Mouse (Mus musculus): ENCODE data around the gene Sorbs1.

GRCm38 (mm10) chr19:40530323-40530722, 16.7 kb upstream of the Sorbs1 start:
- TF ChIP-seq CTCF (conservative IDR thresholded peaks at IDR 0.05; ENCODE audit: low read length) (no peak), POU5F1 (IDR thresholded peaks at IDR 0.05; ENCODE audit: borderline replicate concordance, low read length) (no peak)

All from E14TG2a.4 (cell line).